Mouse (Mus musculus) gastrocnemius, postnatal 36 days (tissue): ENCODE data around the gene Irgc1. TPM values are rescaled to one million over a fixed set of nuclear protein-coding genes. Genes with fewer than 3 reads are reported as not detected.
"Not testable (repeated sequence)": the region's sequence is repeated elsewhere in the genome, so short reads cannot be mapped to it uniquely, and the experiment has no call there.

Experiments used
- DNase-seq, 2 experiments: peaks; one replicate each; pipeline ENCODE4 v3.0.0; 2022
- intact Hi-C: fragments of 180-260 bp; cut with DNase I; formaldehyde crosslinking; loops from one replicate; pipeline ENCODE4 v1.15.1; 2025
- long read RNA-seq, 2 experiments: library from polyadenylated mRNA; stranded (forward); transcript quantifications; one replicate each; pipeline ENCODE4 v2.0.0; 2021
- total RNA-seq, 2 experiments: library from RNA; stranded (reverse); gene quantifications; 2 replicates each; pipeline ENCODE4 v1.2.3; 2021

Gene Irgc1
- not detected for total RNA-seq
- long read RNA-seq, experiment 1, result 0 reads
- long read RNA-seq, experiment 2, result 0 reads

- intact Hi-C loops, result no loop called here
- DNase-seq, result no peak
Measured at GRCm38 (mm10) chr7:24451855-24452311, at the start of gene Irgc1. Gene Irgc1, minus strand, starts transcription at chr7:24452297.

- no peak for DNase-seq
- intact Hi-C loops, result loop anchor here (10.0 kb wide), 1 partner anchor 383 kb away; the partner anchor contains the start of gene Rps19
Measured at GRCm38 (mm10) chr7:24501492-24501891, 49.4 kb upstream of the Irgc1 start.

DNA sequence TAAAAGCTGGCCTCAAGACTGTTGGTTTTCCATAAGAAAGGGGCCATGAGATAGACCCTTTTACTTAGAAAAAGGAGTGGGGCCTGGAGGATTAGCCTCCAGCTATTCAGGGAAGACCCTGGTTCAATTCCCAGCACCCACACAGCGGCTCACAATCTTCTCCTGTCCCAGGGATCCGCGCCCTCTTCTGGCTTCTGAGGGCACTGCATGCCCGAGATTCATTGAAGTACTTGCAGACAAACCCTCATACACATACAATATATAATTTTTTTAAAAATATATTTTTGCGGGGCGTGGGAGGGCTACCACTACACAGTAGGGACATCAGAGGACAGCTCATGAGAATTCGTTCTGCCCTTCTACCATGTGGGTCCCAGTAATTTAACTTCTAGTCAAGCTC lies 48.8 kb upstream of the Irgc1 start:
- no peak for DNase-seq
- intact Hi-C loops, result loop anchor here (10.0 kb wide), 1 partner anchor 384 kb away; the partner anchor contains the start of gene Rps19

GRCm38 (mm10) chr7:24499856-24500577 lies 47.9 kb upstream of the Irgc1 start:
- intact Hi-C loops, result loop anchor here (10.0 kb wide), 1 partner anchor 385 kb away; the partner anchor contains the start of gene Rps19
- DNase-seq, result no peak

- DNase-seq, result no peak
- intact Hi-C loops, result no loop called here
Measured at GRCm38 (mm10) chr7:24488303-24488702, 36.2 kb upstream of the Irgc1 start.

DNA sequence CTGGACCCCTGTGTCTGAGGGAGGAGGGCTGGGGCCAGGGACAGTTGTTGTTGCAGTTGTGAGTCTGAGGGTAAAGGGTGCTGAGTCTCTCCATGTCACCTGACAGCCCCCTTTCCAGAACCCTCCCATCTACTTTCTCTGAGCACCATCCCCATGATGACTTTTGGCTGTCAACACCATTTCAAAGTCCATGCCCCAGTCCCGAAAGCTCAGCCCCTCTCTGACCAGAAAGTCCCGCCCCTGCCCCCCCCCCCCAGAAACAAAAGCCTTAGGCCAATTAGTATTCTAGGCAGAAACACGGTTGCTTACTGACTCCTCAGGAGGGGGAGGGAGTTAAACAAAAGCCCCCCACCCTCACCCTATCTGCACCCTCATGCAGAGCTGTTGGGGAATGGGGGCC lies 35.3 kb upstream of the Irgc1 start:
- intact Hi-C loops, result no loop called here
- no peak for DNase-seq

- no peak for DNase-seq
- intact Hi-C loops, result no loop called here
Measured at GRCm38 (mm10) chr7:24486654-24487130, 34.6 kb upstream of the Irgc1 start.

DNA sequence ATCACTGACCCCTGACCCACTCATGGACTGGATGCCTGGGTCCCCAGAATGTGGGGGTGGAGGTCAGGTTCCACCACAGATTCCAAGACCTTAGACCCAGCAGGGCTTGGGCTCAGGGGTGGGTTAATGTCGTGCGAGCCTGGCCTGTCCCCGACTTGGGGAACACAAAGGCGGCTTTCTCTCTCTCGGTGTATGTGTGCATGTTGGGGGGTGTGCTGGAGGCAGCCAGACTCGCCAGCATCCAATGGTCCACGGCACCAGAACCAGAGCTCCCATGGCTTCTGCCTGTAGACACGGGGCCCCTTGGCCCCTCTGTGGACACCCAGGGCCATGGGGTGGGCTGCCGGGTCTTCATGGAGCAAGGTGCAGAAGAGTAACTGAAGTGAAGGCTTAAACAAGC lies 33.4 kb upstream of the Irgc1 start:
- no peak for DNase-seq
- intact Hi-C loops, result no loop called here

GRCm38 (mm10) chr7:24483291-24483690 lies 31.2 kb upstream of the Irgc1 start:
- intact Hi-C loops, DNase-seq: not testable (repeated sequence)

DNA sequence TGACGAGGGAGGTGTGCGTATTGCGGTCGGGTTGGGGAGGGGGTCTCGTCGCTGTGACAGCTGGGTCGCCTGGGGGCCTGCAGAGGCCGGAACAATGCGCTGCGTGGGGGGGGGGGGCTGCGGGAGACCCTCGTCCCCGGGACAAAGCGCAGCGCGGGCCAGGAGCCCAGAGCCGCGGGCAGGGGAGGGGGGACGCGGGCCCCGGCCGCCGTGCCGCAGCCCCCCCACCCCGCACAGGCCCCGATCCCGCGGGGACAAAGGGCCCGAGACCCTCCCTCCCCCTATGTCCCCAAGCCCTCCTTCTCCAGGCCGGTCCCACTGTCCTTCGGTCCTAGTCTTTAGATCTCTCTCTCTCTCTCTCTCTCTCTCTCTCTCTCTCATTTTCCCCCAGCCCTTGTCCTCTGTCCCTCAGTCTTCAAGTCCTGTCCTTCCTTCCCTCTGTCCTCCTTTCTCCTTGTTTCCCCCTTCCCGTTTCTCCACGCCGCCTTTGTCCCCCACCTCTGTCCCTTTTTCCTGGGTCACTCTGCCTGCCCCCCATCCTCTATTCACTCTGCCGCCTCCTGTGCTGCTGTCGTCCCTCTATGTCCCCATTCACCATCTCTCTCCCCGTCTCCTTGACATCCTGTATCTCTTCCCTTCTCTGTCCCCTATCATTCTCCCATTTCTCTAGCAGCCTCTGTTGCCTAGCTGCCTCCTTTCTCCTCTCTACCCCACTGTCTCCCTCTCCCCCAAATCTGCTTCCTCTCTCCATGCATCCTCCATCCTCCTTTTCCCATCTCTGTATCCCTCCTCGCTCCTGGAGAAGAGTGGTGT lies 30.3 kb upstream of the Irgc1 start:
- no peak for DNase-seq
- intact Hi-C loops, result no loop called here

- DNase-seq, result peak; percentile 66 to 78
- intact Hi-C loops, result no loop called here
Measured at GRCm38 (mm10) chr7:24481474-24482207, 29.5 kb upstream of the Irgc1 start, which contains the start of gene Cadm4. Gene Cadm4, plus strand, starts transcription at chr7:24482023.

DNA sequence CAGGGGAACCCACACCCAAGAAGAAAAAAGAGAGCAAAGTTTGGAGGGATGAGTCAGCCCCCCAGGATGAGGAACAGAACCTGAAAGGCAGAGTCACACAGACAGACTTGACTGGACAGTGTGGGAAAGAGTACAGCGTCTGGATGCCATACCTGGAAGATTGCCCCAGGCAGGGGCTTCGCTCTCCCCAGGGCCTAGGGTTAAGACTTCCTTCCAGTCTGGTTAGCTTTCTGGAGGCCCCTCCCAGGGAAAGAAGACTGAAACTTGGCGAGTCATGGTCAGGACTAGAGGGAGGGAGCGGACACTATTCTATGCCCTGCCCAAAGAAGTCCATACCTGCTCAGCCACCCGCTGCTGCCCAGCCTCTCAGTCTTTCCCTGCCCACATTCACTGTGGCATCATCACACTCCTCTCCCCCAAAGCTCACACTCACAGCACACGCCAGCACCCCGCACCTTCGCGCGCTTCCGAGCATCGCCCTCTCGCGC lies 28.9 kb upstream of the Irgc1 start:
- no peak for DNase-seq
- intact Hi-C loops, result no loop called here

DNA sequence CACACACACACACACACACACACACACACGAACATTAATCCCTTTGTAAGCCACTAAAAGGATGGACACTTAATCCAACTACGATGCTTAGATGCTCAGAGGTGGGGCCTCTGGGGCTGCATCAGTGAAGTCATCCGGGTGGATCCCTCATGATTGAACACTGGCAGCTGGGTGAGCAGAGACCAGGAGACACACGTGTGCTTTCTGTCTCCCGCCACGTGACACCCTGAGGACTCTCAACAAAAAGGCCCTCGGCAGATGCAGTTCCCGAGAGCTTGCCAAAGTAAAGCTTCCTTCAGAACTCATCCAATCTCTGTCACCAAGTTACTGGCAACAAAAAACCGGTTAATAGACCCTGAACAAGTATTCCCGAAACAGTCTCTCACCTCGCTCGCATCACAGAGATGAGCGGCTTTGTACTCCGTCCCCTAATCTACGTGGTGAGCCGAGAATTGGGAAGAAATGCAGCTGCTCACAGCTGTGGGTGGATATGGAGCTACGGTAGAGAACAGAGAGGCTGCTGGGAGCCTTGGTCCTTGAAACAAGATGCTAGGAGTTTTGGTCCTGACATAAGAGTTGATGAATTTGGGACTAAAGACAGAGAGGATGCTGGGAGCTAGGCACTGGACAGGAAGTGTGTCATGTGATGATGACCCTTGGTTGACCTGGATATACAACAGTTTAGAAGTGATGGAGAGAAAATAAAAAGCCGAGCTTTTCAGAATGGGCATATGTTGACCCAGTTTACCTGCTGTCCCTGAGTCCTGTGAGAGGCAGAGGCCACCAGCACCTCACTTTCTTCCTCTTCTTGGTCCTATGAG lies 28.2 kb upstream of the Irgc1 start:
- no peak for DNase-seq
- intact Hi-C loops, result no loop called here

DNA sequence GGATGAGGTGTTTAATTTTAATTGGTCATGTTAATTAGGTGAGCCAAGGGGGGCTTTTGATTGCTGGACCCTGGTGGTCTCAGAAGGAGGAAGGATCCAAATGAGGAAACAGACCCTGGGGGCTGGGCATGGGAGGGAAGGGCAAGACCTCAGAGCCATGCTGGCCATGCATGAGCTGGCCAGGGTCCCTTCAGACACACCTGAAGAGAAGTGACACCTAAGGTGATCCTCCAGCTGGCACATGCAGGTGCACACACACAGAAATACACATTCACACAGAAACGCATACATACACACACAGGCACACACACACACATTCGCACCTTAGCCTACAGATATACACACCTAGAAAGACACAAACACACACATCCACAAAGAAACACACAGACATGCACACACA lies 27.6 kb upstream of the Irgc1 start:
- intact Hi-C loops, result loop anchor here (5.0 kb wide), 1 partner anchor 37 kb away; no protein-coding TSS in a partner anchor
- no peak for DNase-seq

DNA sequence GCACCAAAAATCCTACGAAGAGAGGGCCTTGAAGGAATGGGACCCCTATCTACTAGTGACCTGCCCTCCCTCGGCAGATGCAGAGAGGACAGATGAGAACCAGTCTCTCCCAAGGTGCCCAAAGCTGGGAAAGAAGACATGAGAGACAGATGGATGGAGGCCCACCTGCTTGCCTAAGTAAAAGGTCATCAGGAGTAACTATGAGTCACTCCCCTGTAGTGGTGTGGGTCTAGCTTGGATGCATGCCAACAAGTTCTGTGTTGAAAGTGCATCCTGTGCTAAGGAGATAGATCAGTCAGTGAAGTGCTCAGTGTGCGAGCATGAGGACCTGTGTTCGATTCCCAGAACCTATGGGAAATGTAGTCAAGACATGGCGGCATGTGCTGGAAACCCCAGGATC lies 26.8 kb upstream of the Irgc1 start:
- intact Hi-C loops, result loop anchor here (5.0 kb wide), 1 partner anchor 37 kb away; no protein-coding TSS in a partner anchor
- DNase-seq, result no peak

- DNase-seq, result no peak
- intact Hi-C loops, result loop anchor here (5.0 kb wide), 1 partner anchor 35 kb away; no protein-coding TSS in a partner anchor
Measured at GRCm38 (mm10) chr7:24476856-24477255, 24.8 kb upstream of the Irgc1 start.

DNA sequence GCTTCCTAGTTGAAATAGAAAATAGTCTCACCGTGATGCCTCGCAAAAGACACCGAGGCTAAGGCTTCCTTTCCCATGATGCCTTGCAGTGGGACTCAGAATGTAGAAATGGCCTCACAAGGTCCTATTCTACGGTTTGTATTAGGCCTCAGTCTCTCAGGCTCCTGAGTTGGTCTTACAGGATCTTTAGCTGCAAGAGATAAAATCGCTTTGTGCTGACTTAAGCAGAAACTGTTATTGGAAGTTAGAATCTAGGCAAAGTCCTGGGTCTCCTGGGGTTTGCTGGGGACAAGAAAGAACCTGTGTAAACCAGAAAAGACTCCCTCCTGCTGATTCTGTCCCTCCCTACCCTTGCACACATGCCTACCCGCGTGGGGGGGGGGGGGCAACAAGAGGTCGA lies 24.2 kb upstream of the Irgc1 start:
- no peak for DNase-seq
- intact Hi-C loops, result loop anchor here (5.0 kb wide), 1 partner anchor 34 kb away; no protein-coding TSS in a partner anchor

GRCm38 (mm10) chr7:24474811-24475506 lies 22.9 kb upstream of the Irgc1 start:
- no peak for DNase-seq
- intact Hi-C loops, result loop anchor here (2.0 to 5.0 kb wide), 2 partner anchors 33 to 90 kb away; no protein-coding TSS in a partner anchor
